Mouse (Mus musculus) layer of hippocampus, adult 9-10 months (tissue): ENCODE results near the gene Zfp281.
A peak's percentile ranks its signal among the peaks of the same experiment; 100 is the strongest.

Experiments used
- DNase-seq: peaks from one replicate; pipeline ENCODE4 v3.0.0; 2022; ENCODE audit warnings: low spot score

Gene Zfp281

GRCm38 (mm10) chr1:136624146-136625018 lies at the start of gene Zfp281:
Gene Zfp281, plus strand, starts transcription at chr1:136624901.
- DNase-seq, result peak; percentile 77

- DNase-seq, result no peak
Observed at GRCm38 (mm10) chr1:136577890-136578663, 46.6 kb upstream of the Zfp281 start.

DNA sequence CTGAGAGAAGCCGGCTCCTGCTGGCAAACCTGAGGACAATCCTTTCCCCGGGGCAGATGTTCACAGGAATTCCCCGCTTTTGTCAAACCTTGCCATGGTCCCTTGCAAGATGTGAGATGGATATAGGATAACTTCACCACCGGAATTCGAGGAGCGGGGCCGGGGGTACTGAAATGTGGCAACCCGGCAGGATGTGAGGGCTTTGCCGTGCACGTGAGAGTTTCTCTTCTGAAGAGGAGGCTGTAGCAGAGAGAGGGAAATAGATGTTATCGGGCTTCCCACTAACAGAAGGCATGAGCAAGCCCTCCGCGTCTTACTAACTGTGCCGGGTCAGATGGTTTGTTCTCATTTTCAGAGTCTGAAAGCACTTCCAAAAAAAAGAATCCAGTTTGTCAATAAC lies 45.3 kb upstream of the Zfp281 start:
- DNase-seq, result no peak

- no peak for DNase-seq
Observed at GRCm38 (mm10) chr1:136580266-136580665, 44.4 kb upstream of the Zfp281 start.

- DNase-seq, result no peak
Observed at GRCm38 (mm10) chr1:136581841-136582240, 42.9 kb upstream of the Zfp281 start.

DNA sequence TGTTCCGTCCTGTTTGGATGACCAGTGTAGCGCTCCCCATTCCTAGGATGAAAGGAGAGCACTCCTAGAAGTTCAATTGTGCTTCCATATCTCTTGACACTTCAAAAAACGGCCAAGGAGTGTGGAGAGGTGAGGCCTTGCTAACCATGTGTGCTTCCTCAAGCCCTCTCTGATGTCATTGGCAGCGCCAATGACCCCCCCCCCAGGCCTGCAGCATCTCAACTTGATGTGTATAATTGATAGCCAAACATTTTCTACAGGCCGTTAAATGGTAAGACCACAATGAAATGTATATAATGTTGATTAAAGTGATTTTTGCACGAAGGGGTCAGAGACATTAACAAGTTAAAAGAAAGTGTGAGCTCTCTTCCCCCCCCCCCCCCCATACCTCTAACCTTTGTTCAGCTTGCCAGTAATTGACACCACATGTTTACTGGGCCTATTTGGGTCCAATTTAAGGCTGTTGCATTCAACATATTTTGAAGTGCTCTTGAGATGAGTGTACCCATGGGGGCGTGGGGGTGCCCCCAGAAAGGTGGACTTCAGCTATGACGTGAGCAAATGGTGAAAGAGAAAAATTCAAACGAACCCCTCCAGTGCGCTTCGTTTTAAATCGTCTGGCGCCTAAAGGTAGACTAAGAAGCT lies 36.8 kb upstream of the Zfp281 start:
- DNase-seq, result no peak

GRCm38 (mm10) chr1:136588908-136589307 lies 35.8 kb upstream of the Zfp281 start:
- no peak for DNase-seq

GRCm38 (mm10) chr1:136592741-136593140 lies 32.0 kb upstream of the Zfp281 start:
- DNase-seq, result no peak

GRCm38 (mm10) chr1:136594235-136594850 lies 30.4 kb upstream of the Zfp281 start:
- DNase-seq, result no peak

GRCm38 (mm10) chr1:136596821-136597220 lies 27.9 kb upstream of the Zfp281 start:
- DNase-seq, result no peak

DNA sequence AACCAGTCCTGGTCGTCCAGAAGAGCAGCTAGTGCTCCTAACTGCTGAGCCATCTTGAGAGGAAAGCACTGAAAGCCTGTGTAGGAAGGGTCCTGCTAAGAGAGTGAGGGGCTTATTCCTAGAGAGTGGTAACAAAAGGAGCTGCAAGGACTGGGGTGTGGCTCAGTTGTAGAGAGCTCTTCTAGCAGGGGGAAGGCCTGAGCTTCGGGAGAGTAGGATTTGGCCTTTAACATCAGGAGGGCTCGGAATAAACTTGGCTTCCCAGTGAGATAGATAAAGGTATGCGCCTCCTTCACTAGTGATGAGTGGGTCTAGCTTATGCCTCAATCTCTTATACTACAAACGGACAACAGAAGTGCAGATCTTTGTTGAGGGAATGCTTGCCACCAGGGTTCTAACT lies 26.4 kb upstream of the Zfp281 start:
- no peak for DNase-seq

- no peak for DNase-seq
Observed at GRCm38 (mm10) chr1:136600067-136600466, 24.6 kb upstream of the Zfp281 start.

- no peak for DNase-seq
Observed at GRCm38 (mm10) chr1:136600647-136601345, 23.9 kb upstream of the Zfp281 start.

GRCm38 (mm10) chr1:136601346-136601888 lies 23.3 kb upstream of the Zfp281 start:
- no peak for DNase-seq

DNA sequence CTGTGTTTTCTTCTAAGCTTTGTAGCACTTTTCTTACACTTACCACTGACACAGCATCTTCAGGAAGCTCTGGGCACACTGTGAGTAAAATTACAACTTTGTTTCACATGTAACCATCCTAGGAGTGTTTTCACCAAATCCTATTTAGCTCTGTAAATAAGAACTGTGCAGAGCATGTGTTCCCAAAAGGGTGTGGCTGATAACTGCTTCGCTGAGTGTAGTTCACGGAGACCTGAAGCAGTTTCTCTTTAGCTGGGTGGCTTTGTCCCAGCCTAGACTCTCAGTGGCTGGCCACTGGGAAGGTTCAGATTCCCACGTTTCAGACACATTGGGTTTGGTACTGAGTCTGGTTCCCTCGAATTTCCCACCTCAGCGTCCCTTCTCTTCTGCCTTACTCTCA lies 22.4 kb upstream of the Zfp281 start:
- DNase-seq, result no peak

DNA sequence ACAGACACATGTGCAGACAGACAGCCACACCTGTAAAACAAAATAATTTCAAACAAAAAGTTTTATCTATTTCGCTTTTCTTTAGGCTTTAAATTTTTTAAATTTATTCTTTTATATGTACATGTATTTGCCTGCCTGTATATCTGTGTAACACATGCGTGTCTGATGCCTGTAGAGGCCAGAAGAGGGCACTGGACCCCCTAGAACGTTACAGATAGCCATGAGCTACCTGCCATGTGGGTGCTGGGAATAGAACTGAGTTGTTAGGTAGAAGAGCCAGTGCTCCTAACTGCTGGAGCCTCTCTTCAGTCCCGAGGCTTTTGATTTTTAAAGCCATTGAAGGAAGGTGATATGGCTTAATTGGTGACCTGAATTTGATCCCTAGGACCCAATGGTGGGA lies 20.5 kb upstream of the Zfp281 start:
- DNase-seq, result no peak

GRCm38 (mm10) chr1:136605790-136606189 lies 18.9 kb upstream of the Zfp281 start:
- no peak for DNase-seq

GRCm38 (mm10) chr1:136606278-136606677 lies 18.4 kb upstream of the Zfp281 start:
- DNase-seq, result no peak

GRCm38 (mm10) chr1:136608339-136609261 lies 16.1 kb upstream of the Zfp281 start:
- DNase-seq, result no peak

GRCm38 (mm10) chr1:136611803-136612202 lies 12.9 kb upstream of the Zfp281 start:
- DNase-seq, result no peak
